Mouse (Mus musculus): ENCODE results near the gene Gm29735.
A peak's percentile ranks its signal among the peaks of the same experiment; 100 is the strongest.
"Not testable (repeated sequence)": the region's sequence is repeated elsewhere in the genome, so short reads cannot be mapped to it uniquely, and the experiment has no call there.

Gene Gm29735

GRCm38 (mm10) chr7:142157013-142157412 lies at the start of gene Gm29735:
Gene Gm29735 (minus strand): TSS chr7:142157113.
- DNase-seq (ENCODE audit: low read depth, low spot score) = not testable (repeated sequence)

- no peak for DNase-seq (ENCODE audit: low read depth, low spot score)
Observed at GRCm38 (mm10) chr7:142205488-142205887, 48.6 kb upstream of the Gm29735 start.

GRCm38 (mm10) chr7:142201064-142201463 lies 44.2 kb upstream of the Gm29735 start, which contains the start of gene Krtap5-3:
Gene Krtap5-3 (plus strand): TSS chr7:142201364.
- DNase-seq (ENCODE audit: low read depth, low spot score) = no peak

- no peak for DNase-seq (ENCODE audit: low read depth, low spot score)
Observed at GRCm38 (mm10) chr7:142198748-142199147, 41.8 kb upstream of the Gm29735 start.

DNA sequence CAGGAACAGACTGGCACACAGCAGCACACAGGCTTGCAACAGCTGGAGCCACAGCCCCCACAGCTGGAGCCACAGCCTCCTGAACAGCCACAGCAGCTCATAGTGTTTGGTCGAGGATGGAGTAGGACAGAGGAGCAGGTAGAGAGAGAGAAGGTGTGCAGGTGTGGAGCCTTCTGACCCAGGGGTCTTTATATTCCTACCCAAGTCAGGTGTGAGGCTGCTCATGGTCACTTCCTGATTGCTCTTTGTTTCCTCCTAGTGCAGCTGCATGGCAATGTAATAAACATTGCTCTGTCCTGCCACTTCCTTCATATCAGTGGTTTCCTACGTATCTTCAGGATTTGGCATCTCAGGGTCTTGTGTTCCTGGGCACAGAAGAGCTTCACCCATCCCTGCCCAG lies 33.4 kb upstream of the Gm29735 start, which contains the start of gene Gm10153:
TSS of gene Gm10153 (minus strand) at position 101 of the 400 bp plus-strand sequence.
- DNase-seq (ENCODE audit: low read depth, low spot score) = no peak

GRCm38 (mm10) chr7:142188156-142188555 lies 31.2 kb upstream of the Gm29735 start:
- no peak for DNase-seq (ENCODE audit: low read depth, low spot score)

GRCm38 (mm10) chr7:142181021-142181420 lies 24.1 kb upstream of the Gm29735 start:
- DNase-seq (ENCODE audit: low read depth, low spot score) = no peak

DNA sequence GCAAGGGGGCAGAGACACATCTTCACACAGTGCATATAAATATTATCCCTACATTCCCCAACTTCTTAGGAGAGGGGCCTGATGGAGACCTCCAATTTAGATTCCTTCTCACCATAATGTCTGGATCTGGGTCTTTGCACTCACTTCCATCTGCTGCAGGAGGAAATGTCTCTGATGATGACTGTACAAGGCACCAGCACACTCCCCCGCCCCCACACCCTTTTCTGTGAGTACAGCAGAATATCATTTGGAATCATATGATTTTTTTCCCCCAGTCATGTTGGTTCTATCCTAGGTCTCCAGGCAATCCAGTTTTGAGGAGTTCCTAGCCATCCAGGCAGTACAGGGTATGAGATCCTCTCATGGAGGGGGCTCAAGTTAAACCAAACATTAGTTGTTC lies 21.8 kb upstream of the Gm29735 start:
- no peak for DNase-seq (ENCODE audit: low read depth, low spot score)

DNA sequence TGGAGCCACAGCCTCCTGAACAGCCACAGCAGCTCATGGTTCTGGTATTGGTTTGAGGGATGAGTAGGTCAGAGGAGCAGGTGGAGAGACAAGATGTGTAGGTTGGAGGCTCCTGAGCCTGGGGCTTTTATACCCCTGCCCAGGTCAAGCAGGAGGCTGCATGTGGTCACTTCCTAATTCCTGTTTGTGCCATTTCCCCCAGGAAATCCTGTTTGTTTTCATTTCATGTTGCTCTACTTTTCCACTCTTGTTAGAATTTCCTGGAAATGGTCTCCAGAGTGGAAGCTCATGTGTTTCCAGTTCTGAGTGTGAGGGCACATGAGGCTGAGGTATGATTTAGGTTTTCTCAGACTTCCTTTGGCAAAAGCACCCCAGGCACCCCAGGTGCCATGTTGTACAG lies 19.0 kb upstream of the Gm29735 start, which contains the start of gene Krtap5-2:
TSS of gene Krtap5-2 (minus strand) at position 101 of the 400 bp plus-strand sequence.
- not testable (repeated sequence) for DNase-seq (ENCODE audit: low read depth, low spot score)

DNA sequence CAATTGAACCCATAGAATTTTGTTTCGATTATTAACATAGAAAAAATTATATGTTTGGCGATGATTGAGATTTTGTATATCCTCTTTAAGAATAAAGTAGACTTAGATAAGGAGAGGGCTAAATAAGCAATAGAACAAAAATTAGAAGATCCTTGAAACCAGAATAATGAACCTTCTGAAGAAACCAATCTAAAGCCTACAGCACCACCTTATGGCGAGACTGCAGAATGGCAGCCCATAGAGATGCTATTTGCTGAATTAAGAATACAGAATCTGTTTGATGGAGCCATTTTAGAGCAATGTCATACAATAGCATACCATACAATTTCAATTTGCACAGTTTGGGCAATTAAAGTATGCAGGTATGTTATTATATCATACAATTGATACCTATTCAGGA lies 12.9 kb upstream of the Gm29735 start:
- DNase-seq (ENCODE audit: low read depth, low spot score) = peak; percentile 54

DNA sequence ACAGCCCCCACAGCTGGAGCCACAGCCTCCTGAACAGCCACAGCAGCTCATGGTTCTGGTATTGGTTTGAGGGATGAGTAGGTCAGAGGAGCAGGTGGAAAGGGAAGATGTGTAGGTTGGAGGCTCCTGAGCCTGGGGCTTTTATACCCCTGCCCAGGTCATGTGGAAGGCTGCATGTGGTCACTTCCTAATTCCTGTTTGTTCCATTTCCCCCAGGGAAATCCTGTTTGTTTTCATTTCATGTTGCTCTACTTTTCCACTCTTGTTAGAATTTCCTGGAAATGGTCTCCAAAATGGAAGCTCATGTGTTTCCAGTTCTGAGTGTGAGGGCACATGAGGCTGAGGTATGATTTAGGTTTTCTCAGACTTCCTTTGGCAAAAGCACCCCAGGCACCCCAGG lies 8.7 kb upstream of the Gm29735 start, which contains the start of gene Gm4553:
TSS of gene Gm4553 (minus strand) at position 101 of the 400 bp plus-strand sequence.
- not testable (repeated sequence) for DNase-seq (ENCODE audit: low read depth, low spot score)

DNA sequence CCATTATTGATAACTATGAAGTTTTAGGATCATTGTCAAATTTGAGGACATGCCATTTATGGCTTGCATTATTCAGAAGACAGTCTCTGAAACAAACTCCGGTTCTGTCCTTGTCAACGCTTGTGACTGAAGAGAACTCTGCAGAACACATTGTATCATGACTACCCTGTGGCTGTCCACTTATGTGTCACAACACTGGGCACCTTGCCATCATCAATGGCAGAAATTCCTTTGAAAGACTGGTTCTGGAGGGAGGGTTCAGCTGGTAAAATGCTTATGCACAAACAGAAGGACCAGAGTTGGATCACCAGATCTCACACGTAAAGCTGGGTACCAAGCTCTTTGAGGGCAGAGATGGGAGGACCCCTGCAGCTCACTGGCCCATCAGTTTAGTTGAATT lies 2.5 kb upstream of the Gm29735 start:
- no peak for DNase-seq (ENCODE audit: low read depth, low spot score)

GRCm38 (mm10) chr7:142155308-142155707 lies 1.6 kb downstream of the Gm29735 start:
- DNase-seq (ENCODE audit: low read depth, low spot score) = no peak

GRCm38 (mm10) chr7:142152191-142152590 lies 4.7 kb downstream of the Gm29735 start:
- no peak for DNase-seq (ENCODE audit: low read depth, low spot score)

DNA sequence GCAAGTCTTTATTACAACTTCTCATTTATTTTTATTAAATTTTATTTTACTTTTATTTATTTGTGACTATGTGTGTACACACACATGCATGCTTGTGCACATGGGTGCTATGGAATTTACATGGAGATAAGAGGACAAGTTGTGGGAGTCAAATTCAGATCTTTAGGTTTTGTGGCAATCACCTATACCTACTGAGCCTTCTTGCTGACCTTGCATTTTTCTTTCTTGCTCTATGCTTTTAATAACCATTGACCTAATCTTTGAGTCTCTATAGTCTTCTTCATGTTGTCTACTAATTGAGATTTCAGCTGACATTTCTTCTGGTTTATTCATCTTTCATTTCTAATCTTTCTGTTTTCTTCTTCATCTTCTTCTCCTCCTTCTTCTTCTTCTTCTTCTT lies 8.3 kb downstream of the Gm29735 start:
- no peak for DNase-seq (ENCODE audit: low read depth, low spot score)

- DNase-seq (ENCODE audit: low read depth, low spot score) = peak; percentile 80
Observed at GRCm38 (mm10) chr7:142146033-142146432, 10.9 kb downstream of the Gm29735 start.

DNA sequence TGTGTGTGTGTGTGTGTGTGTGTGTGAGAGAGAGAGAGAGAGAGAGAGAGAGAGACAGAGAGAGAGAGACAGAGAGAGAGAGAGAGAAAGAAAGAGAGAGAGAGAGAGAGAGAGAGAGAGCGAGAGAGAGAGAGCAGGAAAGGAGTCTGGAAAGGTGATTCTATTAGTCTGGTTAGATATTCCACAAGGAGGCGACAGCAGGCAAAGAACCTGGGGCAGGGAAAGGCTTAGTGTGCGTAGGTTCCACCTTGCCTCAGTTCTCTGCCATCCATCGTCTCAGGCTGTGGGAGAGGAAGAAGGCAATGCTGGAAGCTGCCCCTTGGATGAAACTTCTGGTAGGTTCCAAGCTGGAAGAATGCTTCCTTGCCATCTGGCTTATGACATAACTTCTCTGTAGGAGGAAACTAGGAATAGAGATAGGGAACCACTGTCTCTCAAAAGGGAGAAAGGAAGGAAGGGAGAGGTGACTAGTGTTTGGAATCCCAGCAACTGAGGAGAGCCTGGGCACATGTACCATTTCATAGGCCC lies 11.4 kb downstream of the Gm29735 start:
- no peak for DNase-seq (ENCODE audit: low read depth, low spot score)

DNA sequence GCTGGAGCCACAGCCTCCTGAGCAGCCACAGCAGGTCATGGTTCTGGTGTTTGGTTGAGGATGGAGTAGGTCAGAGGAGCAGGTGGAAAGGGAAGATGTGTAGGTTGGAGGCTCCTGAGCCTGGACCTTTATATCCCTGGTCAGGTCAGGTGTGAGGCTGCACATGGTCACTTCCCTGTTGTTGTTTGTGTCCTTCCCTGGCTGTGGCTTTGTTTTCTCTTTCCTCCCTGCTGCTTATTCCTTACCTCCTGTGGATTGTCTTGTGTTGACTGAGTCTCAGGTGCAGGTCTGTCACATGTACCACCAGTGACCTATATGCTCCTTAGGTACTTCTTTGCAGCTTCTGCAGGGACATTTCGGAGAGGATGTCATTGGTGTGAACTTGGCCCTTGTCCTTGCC lies 12.4 kb downstream of the Gm29735 start, which contains the start of gene Gm45337:
TSS of gene Gm45337 (minus strand) at position 101 of the 400 bp plus-strand sequence.
- no peak for DNase-seq (ENCODE audit: low read depth, low spot score)

GRCm38 (mm10) chr7:142143506-142144010 lies 13.4 kb downstream of the Gm29735 start:
- DNase-seq (ENCODE audit: low read depth, low spot score) = not testable (repeated sequence)

DNA sequence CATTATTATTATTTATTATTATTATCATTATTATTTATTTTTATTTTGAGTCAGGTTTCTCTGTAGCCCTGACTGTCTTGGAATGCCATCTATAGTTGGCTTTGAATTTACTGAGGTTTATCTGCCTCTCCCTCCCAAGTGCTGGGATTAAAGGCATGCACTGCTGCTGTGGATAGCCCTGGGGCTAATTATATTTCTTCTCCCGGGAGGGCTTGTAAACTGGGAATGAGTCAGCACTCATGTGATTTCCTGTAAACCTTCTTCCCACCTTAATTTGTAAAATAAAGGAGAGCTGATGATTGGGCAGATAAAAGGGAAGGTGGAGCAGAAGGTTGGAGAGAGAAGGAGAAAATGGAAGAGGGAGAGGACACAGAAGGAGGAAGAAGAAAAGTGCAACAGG lies 16.2 kb downstream of the Gm29735 start:
- peak; percentile 62 for DNase-seq (ENCODE audit: low read depth, low spot score)

DNA sequence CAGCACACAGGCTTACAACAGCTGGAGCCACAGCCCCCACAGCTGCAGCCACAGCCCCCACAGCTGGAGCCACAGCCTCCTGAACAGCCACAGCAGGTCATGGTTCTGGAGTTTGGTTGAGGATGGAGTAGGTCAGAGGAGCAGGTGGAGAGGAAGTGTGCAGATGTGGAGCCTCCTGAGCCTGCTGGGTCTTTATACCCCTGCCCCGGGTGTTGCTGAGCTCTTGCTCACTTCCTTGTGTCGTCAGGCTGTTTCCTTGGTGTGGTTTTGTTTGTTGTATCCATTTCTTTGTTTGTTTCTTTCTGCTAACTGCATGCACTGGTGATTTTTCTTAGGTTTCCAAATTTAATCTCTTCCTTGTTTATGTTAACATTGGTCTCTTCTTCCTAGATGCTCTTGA lies 21.0 kb downstream of the Gm29735 start, which contains the start of gene Gm39115:
TSS of gene Gm39115 (minus strand) at position 101 of the 400 bp plus-strand sequence.
- not testable (repeated sequence) for DNase-seq (ENCODE audit: low read depth, low spot score)

- no peak for DNase-seq (ENCODE audit: low read depth, low spot score)
Observed at GRCm38 (mm10) chr7:142134206-142134995, 22.5 kb downstream of the Gm29735 start.

All from ZHBTc4 (cell line).